Mouse (Mus musculus): ENCODE measurements around the gene Bicc1.

Gene Bicc1

GRCm38 (mm10) chr10:71159676-71160235, at the start of gene Bicc1:
Gene Bicc1 (minus strand): TSS chr10:71159700.
- no peak for DNase-seq

GRCm38 (mm10) chr10:71201512-71201911, 42.0 kb upstream of the Bicc1 start:
- DNase-seq, result no peak

GRCm38 (mm10) chr10:71200964-71201363, 41.5 kb upstream of the Bicc1 start:
- no peak for DNase-seq

GRCm38 (mm10) chr10:71198676-71199075, 39.2 kb upstream of the Bicc1 start:
- DNase-seq, result no peak

GRCm38 (mm10) chr10:71197036-71197785, 37.7 kb upstream of the Bicc1 start:
- no peak for DNase-seq

- no peak for DNase-seq
Observed at GRCm38 (mm10) chr10:71195501-71195900, 36.0 kb upstream of the Bicc1 start.

GRCm38 (mm10) chr10:71194713-71195112, 35.2 kb upstream of the Bicc1 start:
- DNase-seq, result no peak

- DNase-seq, result no peak
Observed at GRCm38 (mm10) chr10:71193319-71193718, 33.8 kb upstream of the Bicc1 start.

- DNase-seq, result no peak
Observed at GRCm38 (mm10) chr10:71192886-71193285, 33.4 kb upstream of the Bicc1 start.

- no peak for DNase-seq
Observed at GRCm38 (mm10) chr10:71188681-71189080, 29.2 kb upstream of the Bicc1 start.

- no peak for DNase-seq
Observed at GRCm38 (mm10) chr10:71185059-71185458, 25.6 kb upstream of the Bicc1 start.

GRCm38 (mm10) chr10:71183339-71184031, 24.0 kb upstream of the Bicc1 start:
- DNase-seq, result no peak

- no peak for DNase-seq
Observed at GRCm38 (mm10) chr10:71181931-71182330, 22.4 kb upstream of the Bicc1 start.

GRCm38 (mm10) chr10:71181091-71181490, 21.6 kb upstream of the Bicc1 start:
- no peak for DNase-seq

GRCm38 (mm10) chr10:71180057-71180456, 20.6 kb upstream of the Bicc1 start:
- DNase-seq, result no peak

GRCm38 (mm10) chr10:71177201-71177600, 17.7 kb upstream of the Bicc1 start:
- DNase-seq, result no peak

GRCm38 (mm10) chr10:71176341-71176740, 16.8 kb upstream of the Bicc1 start:
- DNase-seq, result no peak

GRCm38 (mm10) chr10:71175280-71175679, 15.8 kb upstream of the Bicc1 start:
- DNase-seq, result no peak

GRCm38 (mm10) chr10:71171414-71171813, 11.9 kb upstream of the Bicc1 start:
- DNase-seq, result no peak

- DNase-seq, result no peak
Observed at GRCm38 (mm10) chr10:71170771-71171170, 11.3 kb upstream of the Bicc1 start.

GRCm38 (mm10) chr10:71169811-71170210, 10.3 kb upstream of the Bicc1 start:
- DNase-seq, result no peak

GRCm38 (mm10) chr10:71169171-71169570, 9.7 kb upstream of the Bicc1 start:
- no peak for DNase-seq

GRCm38 (mm10) chr10:71160449-71160848, 949 bp upstream of the Bicc1 start:
- no peak for DNase-seq
